Mouse (Mus musculus): ENCODE results near the gene Tns1. TPM values are rescaled to one million over a fixed set of nuclear protein-coding genes. Genes with fewer than 3 reads are reported as not detected.

Tns1 gene
- polyA plus RNA-seq, 1 experiment from 2014 or later: 39.4 TPM

DNA sequence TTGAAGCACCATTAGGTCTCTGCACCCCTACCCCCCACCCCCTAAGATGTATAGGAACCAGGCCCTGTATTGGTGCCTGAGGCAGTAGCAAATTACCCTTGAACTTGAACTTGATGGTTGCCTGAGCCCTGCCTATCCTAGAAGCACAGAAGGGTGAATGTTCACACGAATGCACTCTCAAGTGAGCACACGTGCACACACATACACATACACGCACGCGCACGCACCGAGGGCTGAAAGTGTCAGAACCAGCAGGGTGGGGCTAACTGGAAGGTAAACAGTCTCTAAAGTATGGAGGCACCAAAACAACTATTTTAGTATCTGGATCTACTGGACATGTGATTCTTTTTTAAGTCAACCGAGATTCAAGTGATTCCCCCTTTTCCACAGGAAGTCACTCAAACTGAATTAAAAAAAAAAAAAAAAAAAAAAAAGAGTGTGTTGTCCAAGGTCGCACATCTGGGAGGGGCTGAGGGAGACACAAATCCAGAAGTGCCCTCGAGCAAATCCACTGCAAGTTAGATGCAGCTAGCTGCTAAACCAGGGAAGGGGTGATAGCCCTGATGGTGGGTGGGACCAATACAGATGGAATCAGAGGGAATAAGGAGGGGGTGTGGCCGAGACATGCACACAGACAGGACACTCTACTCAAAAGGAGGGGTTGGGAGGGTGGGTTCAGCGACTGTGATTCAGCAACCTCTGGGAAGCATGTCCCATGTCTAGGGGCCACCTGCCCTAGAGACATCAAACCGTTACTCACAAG, 96.0 kb downstream of the Tns1 start:
- H3K27ac ChIP-seq: peak overlapping the region; percentile 84
- no peaks in the 10 kb centered on the region for H3K9me3 ChIP-seq
- H3K4me2 ChIP-seq (replicated peaks): no peak overlapping the region
- peaks cover 94% of the 10 kb centered on the region for H3K4me1 ChIP-seq
- H3K9ac ChIP-seq: no peak overlapping the region; the same call in 1 of the 2 replicates
- no peak overlapping the region for H3K4me3 ChIP-seq
- ATAC-seq (ENCODE audit: insufficient number of reproducible peaks, insufficient read depth, low FRiP score, low TSS enrichment): no peak
- H3K36me3 ChIP-seq: no peaks in the 10 kb centered on the region
- 69% methylated on average over 13 of the region's 13 CpGs for WGBS
- H3K27me3 ChIP-seq: no peaks in the 10 kb centered on the region

DNA sequence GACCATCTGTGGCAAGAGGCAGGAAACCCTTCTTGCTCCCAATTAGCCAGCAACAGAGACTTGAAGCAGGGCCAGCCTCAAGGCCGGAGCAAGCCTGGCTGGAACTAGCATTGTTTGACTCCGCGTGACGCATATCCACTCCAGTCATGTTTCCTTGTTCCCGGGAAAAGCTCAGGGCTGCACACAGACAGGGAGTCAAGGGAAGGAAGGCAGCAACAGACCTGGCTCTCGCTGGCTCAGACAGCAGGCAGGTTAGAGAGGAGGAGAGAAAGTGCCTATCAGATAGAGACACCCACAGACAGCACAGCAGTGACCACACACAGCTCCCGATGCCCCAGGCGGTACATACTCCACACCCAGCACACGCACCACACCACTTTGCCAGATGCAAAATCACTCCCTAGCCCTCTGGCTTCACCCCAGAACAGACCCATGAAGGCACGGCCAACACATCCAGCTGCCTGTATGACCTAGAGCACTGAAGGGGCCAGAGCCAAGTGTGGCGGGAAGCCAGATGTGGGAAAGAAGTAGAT, 96.6 kb downstream of the Tns1 start:
- H3K4me2 ChIP-seq (replicated peaks): no peak overlapping the region
- ATAC-seq (ENCODE audit: insufficient number of reproducible peaks, insufficient read depth, low FRiP score, low TSS enrichment): no peak
- H3K27ac ChIP-seq: peak overlapping the region; percentile 84
- WGBS: 29% methylated on average over 11 of the region's 11 CpGs
- no peaks in the 10 kb centered on the region for H3K36me3 ChIP-seq
- no peak overlapping the region; the same call in 1 of the 2 replicates for H3K9ac ChIP-seq
- no peaks in the 10 kb centered on the region for H3K27me3 ChIP-seq
- H3K9me3 ChIP-seq: no peaks in the 10 kb centered on the region
- no peak overlapping the region for H3K4me3 ChIP-seq
- H3K4me1 ChIP-seq: peaks cover 88% of the 10 kb centered on the region

DNA sequence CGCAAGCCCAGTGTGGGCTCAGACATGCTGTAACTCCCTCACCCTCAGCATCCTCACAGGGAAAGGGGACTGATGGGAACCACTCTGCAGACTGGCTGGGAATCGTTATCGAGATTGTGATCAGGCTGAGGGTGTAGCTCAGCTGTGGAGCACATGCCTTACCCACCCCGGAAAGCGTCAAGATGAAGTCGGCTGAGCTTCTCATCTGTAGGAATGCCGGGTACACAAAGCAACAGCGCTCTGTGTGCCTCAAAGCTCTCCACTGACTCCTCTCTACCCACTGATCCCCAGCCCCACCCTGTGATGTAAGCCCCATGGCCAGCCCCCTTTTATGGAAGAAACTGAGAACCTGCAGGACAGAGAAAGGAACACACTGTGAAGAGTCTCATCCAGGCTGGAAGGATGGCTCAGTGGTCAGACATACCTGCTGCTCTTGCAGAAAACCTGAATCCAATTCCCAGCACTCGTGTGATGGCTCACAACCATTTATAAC, 97.5 kb downstream of the Tns1 start:
- ATAC-seq (ENCODE audit: insufficient number of reproducible peaks, insufficient read depth, low FRiP score, low TSS enrichment): no peak
- H3K4me3 ChIP-seq: no peak overlapping the region
- no peaks in the 10 kb centered on the region for H3K27me3 ChIP-seq
- H3K9ac ChIP-seq: no peak overlapping the region
- no peaks in the 10 kb centered on the region for H3K9me3 ChIP-seq
- peaks cover 81% of the 10 kb centered on the region for H3K4me1 ChIP-seq
- peak overlapping the region; percentile 84; the same call in 1 of the 2 replicates for H3K27ac ChIP-seq
- H3K4me2 ChIP-seq (replicated peaks): no peak overlapping the region
- H3K36me3 ChIP-seq: no peaks in the 10 kb centered on the region
- 52% methylated on average over 9 of the region's 9 CpGs for WGBS

DNA sequence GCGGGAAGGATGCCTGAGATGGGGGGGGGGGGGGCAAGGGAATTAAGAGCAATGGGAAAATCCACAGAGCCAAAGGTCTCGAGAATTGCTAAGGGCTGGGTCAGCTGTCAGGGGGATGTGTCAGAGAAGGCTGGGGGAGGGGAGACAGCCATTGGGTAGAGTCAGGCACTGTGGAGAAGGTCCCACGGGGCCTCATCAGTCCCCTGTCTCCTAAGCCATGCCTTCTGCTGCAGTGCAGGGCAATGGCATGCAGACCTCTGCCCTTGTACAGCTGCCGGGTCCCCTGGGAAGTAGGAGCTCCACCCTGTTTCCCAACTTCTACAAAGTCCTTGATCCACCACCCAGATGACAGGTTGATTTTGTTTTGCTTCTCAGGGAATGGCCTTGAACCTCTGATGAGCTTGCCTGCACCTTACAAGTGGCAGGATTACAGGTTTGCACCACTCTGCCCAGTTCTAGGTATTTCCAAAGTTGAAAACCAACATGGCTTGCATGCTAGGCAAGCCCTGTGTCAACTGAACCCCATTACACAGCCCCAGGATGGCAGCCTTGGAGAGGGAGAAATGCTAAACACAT, 98.5 kb downstream of the Tns1 start:
- H3K27me3 ChIP-seq: no peaks in the 10 kb centered on the region
- H3K9me3 ChIP-seq: no peaks in the 10 kb centered on the region
- H3K9ac ChIP-seq: no peak overlapping the region
- no peak overlapping the region for H3K4me3 ChIP-seq
- ATAC-seq (ENCODE audit: insufficient number of reproducible peaks, insufficient read depth, low FRiP score, low TSS enrichment): no peak
- H3K36me3 ChIP-seq: no peaks in the 10 kb centered on the region
- 46% methylated on average over 4 of the region's 4 CpGs for WGBS
- no peak overlapping the region for H3K27ac ChIP-seq
- no peak overlapping the region for H3K4me2 ChIP-seq (replicated peaks)
- peaks cover 71% of the 10 kb centered on the region for H3K4me1 ChIP-seq

DNA sequence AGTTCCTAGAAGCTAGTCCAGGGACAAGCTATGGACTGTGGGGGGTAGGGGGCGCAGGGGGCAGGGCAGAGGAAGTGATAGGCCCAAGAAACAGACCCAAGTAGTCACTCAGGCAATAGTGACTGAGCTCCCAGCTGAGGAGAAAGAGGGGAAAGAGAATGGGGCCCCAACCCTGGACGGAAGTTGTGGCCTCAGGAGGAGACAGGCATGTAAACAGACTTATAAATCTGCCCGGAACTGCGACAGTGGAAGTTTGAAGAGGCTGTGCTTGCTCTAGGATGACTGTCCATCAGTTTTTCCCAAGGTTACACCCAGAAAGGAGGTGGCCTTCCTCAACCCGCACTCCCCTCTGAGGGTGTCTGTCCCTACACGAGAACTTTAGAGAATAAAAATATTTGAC, 99.0 kb downstream of the Tns1 start:
- H3K27ac ChIP-seq: 0 out of 2 replicates have a peak overlapping the region, but pooled peaks have one; percentile 12
- no peak overlapping the region for H3K4me3 ChIP-seq
- 36% methylated on average over 6 of the region's 6 CpGs for WGBS
- ATAC-seq (ENCODE audit: insufficient number of reproducible peaks, insufficient read depth, low FRiP score, low TSS enrichment): no peak
- no peaks in the 10 kb centered on the region for H3K36me3 ChIP-seq
- no peaks in the 10 kb centered on the region for H3K9me3 ChIP-seq
- H3K9ac ChIP-seq: no peak overlapping the region
- H3K4me1 ChIP-seq: peaks cover 66% of the 10 kb centered on the region
- no peaks in the 10 kb centered on the region for H3K27me3 ChIP-seq
- no peak overlapping the region for H3K4me2 ChIP-seq (replicated peaks)

DNA sequence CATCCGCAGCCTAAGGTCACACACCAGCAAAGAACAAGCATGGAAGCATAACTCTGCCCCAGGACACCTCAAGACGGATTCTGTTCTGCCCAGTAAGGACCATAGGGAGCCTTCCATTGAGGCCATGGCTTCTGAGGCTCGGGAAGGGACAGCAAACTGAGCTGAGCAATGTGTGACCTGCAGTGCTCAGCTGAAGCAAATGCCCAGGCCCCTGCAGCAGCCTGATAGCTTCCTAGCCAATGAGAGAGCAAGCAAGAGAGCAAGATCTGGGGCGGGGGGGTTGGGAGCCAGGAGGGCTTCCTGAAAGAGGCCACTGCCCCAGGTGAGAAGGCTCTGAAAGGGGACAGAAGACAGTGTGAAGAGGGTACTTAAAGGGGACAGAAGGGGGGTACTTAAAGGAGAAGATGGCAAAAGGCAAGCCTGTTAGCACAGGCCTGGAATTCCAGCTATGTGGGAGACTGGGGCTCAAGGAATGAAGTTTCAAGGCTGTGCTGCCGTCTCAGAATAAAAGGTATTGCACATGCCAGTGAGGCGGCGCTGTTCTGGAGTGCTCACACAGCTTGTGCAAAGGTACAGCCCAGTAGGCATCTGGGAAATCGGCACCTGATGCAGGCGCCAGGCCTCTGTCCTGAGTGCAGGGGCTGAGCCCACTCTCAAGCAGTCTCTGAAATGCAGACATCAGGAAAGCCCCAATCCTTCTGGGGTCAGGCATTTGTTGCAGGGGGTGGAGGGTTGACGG, 99.6 kb downstream of the Tns1 start:
- 0 out of 2 replicates have a peak overlapping the region, but pooled peaks have one; percentile 12 for H3K27ac ChIP-seq
- H3K36me3 ChIP-seq: no peaks in the 10 kb centered on the region
- H3K4me1 ChIP-seq: peaks cover 60% of the 10 kb centered on the region
- no peak overlapping the region for H3K4me2 ChIP-seq (replicated peaks)
- WGBS: 47% methylated on average over 10 of the region's 10 CpGs
- no peak for ATAC-seq (ENCODE audit: insufficient number of reproducible peaks, insufficient read depth, low FRiP score, low TSS enrichment)
- no peak overlapping the region for H3K9ac ChIP-seq
- H3K4me3 ChIP-seq: no peak overlapping the region
- no peaks in the 10 kb centered on the region for H3K9me3 ChIP-seq
- no peaks in the 10 kb centered on the region for H3K27me3 ChIP-seq

DNA sequence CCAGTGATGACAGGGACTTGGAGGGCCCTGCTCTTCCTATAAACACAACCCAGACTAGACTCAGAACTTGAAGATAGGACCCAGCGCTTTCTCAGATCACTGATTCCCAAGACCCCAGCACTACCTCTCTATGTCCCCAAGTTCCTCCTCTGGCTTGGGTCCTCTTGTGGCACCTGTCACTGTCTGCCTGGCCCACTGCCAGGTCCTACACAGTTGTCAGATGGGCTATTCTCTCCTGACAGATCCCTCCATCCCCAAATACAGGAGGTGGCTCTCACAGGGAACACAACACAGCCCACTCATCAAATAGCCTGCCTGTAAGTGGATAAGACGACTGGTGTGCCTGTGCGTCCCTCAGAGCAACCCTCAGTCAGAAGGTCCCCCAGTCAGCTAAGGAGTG, 101.3 kb downstream of the Tns1 start:
- no peak for ATAC-seq (ENCODE audit: insufficient number of reproducible peaks, insufficient read depth, low FRiP score, low TSS enrichment)
- no peak overlapping the region for H3K9ac ChIP-seq
- no peaks in the 10 kb centered on the region for H3K27me3 ChIP-seq
- H3K4me3 ChIP-seq: no peak overlapping the region
- H3K36me3 ChIP-seq: no peaks in the 10 kb centered on the region
- peaks cover 46% of the 10 kb centered on the region for H3K4me1 ChIP-seq
- H3K9me3 ChIP-seq: no peaks in the 10 kb centered on the region
- H3K27ac ChIP-seq: no peak overlapping the region
- H3K4me2 ChIP-seq (replicated peaks): no peak overlapping the region
- WGBS: 84% methylated on average over 3 of the region's 3 CpGs

DNA sequence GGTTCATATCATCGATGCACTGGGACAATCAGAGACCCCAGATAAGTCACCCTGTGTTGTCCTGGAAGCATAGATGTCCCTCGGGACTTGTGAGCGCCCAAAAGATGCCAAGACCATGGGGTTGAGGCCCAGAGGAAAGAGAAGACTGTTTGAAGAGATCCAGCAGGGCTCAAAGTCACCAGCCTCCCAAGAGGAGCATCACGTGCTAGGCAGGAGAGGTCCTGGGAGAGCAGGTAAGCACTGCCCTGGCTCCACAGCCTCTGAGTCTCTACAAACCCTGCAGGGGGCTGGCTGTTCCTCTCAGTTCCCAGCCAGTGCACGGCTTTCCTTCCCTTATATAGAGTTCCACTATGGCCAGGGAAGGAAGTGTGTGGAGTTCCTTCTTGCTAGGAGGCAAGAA, 101.7 kb downstream of the Tns1 start:
- H3K4me2 ChIP-seq (replicated peaks): no peak overlapping the region
- H3K9ac ChIP-seq: no peak overlapping the region
- no peak overlapping the region for H3K4me3 ChIP-seq
- no peak overlapping the region for H3K27ac ChIP-seq
- H3K36me3 ChIP-seq: no peaks in the 10 kb centered on the region
- no peaks in the 10 kb centered on the region for H3K27me3 ChIP-seq
- H3K9me3 ChIP-seq: no peaks in the 10 kb centered on the region
- ATAC-seq (ENCODE audit: insufficient number of reproducible peaks, insufficient read depth, low FRiP score, low TSS enrichment): no peak
- H3K4me1 ChIP-seq: peaks cover 41% of the 10 kb centered on the region
- 82% methylated on average over 5 of the region's 5 CpGs for WGBS

DNA sequence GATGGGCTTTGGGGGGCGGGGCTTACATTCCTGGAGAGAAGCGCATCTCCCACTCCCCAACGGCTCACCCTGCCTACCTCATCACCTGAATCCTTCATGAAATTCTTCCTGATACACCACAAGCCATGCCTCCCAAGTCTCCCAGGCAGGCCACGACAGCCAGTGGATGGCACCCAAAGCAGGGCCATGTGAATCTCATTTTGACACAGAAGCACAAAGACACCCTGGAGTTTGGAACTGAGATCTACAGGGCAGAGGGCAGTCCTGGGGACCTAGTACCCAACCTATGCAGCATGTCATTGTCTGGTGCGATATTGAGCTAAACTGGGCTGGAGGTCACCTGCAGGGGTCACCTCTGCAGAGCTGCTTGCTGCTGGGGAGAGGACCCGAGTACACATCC, 104.0 kb downstream of the Tns1 start:
- no peak overlapping the region for H3K4me3 ChIP-seq
- ATAC-seq (ENCODE audit: insufficient number of reproducible peaks, insufficient read depth, low FRiP score, low TSS enrichment): no peak
- 74% methylated on average over 6 of the region's 6 CpGs for WGBS
- no peaks in the 10 kb centered on the region for H3K27me3 ChIP-seq
- no peaks in the 10 kb centered on the region for H3K36me3 ChIP-seq
- no peak overlapping the region for H3K27ac ChIP-seq
- no peak overlapping the region for H3K9ac ChIP-seq
- H3K9me3 ChIP-seq: no peaks in the 10 kb centered on the region
- H3K4me2 ChIP-seq (replicated peaks): no peak overlapping the region
- H3K4me1 ChIP-seq: peaks cover 26% of the 10 kb centered on the region

DNA sequence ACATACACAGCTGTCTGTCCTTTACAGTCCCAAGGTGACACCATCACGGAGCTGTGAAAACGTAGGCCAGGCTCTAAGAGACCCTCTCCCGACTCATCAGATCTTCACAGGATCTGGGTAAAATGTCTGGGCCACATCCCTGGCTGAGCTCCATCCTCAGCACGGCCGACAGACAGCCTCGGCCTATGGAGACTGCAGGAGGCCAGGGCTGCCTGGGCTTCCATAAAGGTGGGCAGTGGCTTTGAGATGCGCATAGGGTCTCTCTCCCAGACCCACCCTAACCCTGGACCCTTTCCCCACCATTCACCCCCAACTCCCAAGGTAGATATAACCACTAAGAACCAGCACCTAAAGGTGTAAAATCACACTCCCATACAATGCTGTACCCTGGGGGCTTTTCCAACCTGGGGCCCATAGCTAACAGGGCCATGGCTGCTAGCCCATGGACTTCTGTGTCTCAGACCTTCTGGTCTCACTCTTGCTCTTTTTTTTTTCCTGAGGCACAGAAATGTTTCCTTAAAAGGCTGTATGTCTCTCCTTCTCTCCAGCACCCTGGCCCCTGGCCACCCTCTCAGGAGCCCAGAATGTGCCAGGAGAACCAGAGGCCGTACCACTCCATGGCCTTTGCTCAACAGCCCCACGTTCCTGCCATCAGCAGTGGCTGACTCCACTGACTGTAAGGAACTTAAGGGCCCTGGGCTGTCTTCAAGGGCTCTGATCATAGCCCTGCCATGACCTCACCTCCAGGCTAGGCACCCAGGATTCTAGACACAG, 106.7 kb downstream of the Tns1 start:
- WGBS: 79% methylated on average over 9 of the region's 9 CpGs
- ATAC-seq (ENCODE audit: insufficient number of reproducible peaks, insufficient read depth, low FRiP score, low TSS enrichment): no peak
- H3K27ac ChIP-seq: no peak overlapping the region

DNA sequence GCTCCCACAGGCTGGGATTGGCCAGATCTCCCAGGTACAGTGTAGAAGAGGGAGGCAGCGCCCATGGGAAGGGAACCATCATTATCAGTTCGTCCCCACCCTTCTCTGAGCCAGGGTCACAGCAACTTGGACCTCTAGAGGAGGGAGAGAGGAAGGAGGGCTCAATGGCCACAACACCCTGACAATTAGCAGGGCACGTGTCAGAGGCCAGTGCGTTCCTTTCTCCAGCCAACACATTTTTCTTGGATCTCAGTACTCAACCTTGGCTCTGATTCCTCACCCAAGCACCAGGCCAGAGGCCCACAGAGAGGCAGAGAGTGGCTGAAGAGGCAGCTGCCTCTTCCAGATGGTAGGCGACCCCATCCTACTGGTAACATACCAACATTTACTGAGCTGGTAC, 107.6 kb downstream of the Tns1 start:
- no peaks in the 10 kb centered on the region for H3K27me3 ChIP-seq
- H3K4me3 ChIP-seq: no peak overlapping the region
- no peak overlapping the region for H3K9ac ChIP-seq
- no peak overlapping the region for H3K27ac ChIP-seq
- no peak overlapping the region for H3K4me2 ChIP-seq (replicated peaks)
- H3K9me3 ChIP-seq: no peaks in the 10 kb centered on the region
- ATAC-seq (ENCODE audit: insufficient number of reproducible peaks, insufficient read depth, low FRiP score, low TSS enrichment): no peak
- no peaks in the 10 kb centered on the region for H3K36me3 ChIP-seq
- peaks cover 11% of the 10 kb centered on the region; the same call in 1 of the 2 replicates for H3K4me1 ChIP-seq
- WGBS: 81% methylated on average over 5 of the region's 5 CpGs

More for the DNA sequence above, 106.7 kb downstream of the Tns1 start:
- H3K4me3 ChIP-seq: no peak overlapping the region
- H3K4me1 ChIP-seq: peaks cover 11% of the 10 kb centered on the region; the same call in 1 of the 2 replicates
- H3K36me3 ChIP-seq: no peaks in the 10 kb centered on the region
- no peaks in the 10 kb centered on the region for H3K9me3 ChIP-seq
- H3K4me2 ChIP-seq (replicated peaks): no peak overlapping the region
- no peaks in the 10 kb centered on the region for H3K27me3 ChIP-seq
- no peak overlapping the region for H3K9ac ChIP-seq

Measured in embryonic facial prominence, embryonic 12.5 days (tissue).